Mouse (Mus musculus): ENCODE data around the gene Fbxw4.

Gene Fbxw4

DNA sequence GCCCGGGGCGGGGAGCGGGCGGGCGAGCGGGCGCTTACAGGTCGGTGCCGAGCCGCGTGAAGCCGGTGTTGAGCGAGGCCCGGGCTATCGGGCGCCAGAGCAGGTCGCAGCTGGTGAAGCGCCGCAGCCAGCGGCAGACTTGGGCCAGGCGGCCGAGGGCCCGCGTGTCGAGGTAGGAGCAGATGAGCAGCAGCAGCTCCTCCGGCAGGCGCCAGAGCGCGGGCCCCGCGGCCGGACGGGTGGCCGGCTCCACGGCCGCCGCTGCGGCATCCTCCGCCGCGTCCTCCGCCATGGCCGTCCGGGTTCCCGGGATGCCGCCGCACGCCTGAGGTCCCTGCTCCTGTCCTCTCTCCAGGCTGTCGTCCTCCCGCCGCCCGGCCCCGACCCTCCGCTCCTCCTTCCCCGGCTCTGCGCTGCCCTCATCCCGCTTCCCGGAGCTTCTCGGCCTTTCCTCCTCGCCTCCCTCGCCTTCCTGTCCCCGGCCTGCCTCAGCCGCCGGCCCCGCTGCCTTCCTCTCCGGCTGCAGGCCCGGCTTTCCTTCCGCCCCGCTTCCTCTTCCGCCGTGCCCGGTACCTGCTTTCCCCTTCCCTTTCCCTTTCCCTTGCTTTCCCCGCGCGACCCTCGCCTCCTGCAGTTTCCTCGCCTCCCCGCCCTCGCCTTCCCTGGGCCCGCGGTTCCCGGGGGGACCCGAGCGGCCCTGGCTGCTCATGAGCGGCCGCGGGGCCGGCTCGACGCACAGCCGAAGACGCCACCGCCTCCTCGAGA lies at the start of gene Fbxw4:
Fbxw4 (minus strand) TSS at position 575 of the 765 bp plus-strand sequence.
- peak; percentile 81 for DNase-seq

DNA sequence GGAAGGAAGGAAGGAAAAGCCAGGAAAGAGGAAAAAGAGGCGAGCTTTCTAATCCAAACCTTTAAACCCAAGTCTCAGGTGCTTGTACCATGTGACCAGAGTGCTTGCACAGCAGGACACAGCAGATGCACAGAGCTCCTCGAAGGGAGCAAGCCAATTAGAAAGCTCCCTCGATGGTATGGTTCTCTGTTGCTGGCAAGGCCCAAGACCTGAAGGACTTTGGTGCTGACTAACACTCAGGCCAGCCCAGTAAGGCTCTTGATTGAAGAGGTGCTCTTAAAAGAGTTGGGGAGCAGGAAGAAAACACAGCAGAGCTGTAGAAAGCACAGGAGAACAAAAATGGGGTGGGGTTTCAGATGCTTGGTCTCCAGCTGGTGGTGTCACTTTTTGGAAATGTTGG lies 48.6 kb upstream of the Fbxw4 start:
- no peak for DNase-seq

DNA sequence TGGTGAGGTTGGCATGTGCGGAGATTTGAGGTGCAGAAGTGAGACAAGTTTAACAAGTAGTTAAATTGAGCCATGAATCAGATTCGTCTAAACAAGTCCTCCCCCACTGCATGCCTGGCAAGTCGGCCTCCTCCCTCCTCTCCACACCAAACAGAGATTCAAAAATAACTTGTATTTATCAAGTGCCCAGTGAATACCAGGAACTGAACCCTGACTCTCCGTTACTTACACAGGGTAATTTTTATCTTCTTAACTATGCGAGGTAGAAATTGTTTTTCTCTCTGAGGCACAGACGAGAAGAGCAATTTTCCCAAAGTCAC lies 36.1 kb upstream of the Fbxw4 start:
- DNase-seq: no peak

DNA sequence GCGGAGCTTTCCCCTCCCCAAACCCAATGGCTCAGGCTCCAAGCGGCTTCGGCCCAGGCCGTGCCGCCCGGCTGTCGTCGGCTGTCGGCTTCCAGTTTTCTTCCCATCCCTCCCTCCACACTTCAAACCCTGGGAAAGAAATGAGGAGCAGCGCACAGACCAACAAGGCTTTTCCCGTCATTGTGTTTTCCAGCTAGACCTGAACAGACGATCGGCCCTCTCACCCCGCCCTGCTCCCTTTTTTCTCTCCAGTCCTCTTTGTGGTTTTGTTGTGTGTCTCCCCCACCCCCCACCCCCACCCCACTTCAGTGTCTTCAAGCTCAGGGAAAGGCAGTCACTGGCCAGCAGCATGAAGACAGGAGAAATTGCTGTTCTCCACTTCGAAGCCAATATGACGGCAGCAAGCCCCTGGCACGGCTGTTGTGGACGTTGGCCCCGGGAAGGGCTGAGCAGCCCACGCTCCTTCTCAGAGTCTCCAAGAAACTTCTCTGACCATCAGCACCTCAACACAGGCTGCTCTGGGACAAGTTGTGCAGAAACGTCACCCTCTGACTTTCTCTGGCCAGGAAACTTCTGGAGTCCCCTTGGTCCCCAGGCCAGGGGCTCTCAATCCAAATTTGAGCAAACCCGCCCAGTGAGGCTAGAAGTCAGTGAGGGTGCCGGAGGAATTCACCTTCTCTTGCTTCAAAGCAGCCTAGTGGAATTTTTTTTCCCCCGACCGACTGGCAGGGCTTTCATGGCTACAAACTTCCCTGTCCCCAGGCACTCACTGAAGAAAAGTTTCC lies 35.6 kb upstream of the Fbxw4 start:
- DNase-seq: peak; percentile 20

DNA sequence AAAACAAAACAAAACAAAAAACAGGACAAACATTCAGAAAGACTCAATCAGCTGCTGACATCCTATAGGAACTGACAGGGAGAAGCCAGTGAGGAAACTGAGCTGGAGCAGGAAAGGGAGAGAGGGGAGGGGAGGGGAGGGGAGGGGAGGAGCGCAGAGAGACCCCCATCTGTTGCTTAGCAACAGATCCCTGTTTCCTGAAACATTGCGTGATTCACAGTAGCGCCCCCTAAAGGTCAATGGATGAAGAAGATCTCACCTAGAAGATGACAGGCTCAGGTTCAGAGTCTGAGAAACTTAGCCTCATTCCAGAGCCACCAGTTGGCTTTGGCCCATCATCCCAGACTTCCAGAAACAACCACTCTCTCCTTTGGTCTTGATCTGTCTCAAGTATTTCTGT lies 33.9 kb upstream of the Fbxw4 start:
- no peak for DNase-seq

DNA sequence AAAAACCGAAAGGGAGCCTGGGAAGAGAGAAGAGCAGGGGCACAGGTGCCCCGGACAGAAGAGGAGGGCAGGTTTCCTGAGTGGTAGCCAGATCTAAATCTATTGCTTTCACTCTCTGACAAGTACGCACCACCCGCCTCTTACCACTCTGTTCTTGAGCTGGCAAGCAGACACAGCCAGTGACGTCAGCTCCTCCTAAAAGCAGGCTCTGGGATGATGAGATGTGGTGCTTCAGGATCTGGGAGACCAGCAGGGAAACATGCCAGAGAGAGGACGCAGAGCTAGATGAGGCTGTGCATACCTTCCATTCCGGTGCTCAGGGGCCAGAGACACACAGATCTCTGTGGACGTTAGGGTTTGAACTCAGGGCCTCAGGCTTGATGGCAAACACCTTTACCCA lies 32.1 kb upstream of the Fbxw4 start:
- no peak for DNase-seq

DNA sequence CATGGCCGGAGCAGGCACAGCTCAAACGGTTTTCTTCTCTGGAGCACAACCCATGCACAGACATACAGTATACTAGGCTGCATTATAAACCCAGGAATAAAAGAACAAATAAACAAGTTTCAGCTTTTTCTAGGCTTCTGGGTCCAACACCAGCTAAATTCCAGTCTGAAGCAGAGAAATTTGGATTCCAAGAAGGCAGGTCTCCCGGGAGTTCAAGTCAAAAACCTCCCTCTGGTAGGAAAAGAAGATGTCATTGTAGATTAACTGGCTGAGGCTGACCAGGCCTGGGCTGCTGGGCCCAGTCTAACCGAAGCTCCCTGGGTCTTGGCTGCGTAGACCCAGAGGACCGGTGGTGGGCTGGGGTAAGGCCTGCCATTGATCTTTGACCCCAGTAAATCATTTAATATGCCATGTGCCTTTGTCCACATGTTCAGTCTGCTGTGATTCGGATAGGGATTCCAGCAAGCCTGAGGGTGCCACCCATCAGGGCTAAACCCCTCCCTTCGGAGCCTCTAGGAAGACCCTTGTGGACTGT lies 31.0 kb upstream of the Fbxw4 start:
- DNase-seq: peak; percentile 17

DNA sequence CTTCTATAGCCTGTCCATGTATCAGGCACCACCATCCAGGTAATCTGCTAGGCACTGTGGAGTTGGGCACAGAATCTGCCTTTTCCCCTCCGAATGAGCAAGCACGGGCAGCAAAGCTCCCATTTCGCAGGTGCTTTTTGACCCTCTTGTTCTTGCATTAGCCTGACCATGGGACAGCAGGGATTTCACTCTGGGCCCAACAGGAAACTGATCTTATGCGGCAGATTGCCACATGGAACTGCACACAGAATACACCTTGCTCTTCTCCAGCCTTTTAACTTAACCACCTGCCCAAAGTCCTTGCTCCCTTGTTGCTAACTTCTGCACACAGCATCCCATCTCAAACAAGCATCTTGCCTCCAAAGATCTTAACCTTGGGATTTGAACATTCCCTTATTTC lies 26.9 kb upstream of the Fbxw4 start:
- DNase-seq: no peak

DNA sequence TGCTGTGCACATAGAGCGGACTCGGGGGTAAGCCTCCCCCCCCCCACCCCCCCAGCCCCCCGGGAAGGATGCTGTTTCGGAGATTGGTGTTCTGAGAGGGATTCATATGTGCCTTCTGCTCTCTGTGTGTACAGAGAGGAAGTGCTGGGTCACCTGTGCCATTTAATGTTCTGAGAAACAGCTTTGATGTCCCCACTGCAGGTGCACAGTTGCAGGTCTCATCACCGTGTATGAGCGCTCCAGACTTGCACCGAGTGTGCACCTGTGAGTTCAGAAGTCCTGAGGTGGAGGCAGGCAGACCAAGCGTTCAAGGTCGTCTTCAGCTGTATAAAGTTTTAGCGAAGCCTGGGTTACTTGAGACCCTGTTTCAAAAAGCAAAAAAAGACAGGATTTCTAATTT lies 23.6 kb upstream of the Fbxw4 start:
- no peak for DNase-seq

DNA sequence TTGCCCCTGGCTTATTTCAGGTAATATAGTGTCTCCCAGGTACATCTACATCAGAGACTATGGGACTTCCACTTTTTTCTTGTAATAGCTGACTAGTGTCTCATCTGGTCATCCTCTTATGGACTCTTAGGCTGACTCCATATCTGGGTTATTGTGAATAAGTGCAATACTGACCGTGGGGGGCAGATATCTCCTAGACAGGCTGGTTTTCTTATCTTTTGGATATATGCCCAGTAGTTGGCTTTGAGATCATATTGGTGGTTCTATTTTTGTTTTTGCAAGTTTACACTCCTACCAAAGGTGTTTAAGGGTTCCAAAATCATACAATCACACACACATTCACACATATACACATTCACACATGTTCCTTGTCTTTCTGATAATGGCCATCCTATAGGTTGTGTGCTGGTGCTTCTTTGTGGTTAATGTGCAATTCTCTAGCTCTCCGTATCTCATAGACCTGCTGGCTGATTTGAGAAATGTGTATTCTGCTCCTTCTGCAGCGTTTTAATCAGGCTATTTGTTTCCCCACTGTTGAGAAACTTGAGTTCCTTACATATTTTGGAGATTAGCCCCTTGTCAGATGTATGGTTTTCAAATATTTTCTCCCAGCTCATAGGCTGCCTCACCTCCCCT lies 20.5 kb upstream of the Fbxw4 start:
- no peak for DNase-seq

DNA sequence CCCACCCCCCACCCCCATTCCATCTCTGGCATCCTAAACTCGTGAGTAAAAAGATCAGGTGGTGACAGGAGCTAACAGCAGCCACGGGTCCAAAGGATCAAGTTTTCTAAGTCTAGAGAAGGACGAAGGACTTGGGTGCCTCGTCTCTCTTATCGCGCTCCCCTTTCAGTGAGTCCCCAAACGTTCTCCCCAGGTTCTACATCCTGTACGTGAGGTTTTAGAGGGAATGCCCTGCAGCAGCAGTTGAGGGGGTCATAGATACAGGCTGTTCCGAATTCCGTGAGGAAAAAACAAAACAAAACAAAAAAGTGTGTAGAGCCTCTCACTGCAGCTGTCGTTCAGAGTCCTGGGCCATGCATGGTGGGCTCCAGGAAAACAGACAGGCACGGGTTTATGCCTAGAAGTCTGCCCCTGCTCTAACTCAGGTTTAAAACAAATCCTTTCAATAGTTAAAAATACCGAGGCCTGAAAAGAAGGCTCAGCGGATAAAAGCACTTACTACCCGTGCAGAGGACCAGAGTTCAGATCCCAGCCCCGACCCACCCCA lies 16.7 kb upstream of the Fbxw4 start:
- DNase-seq: no peak

DNA sequence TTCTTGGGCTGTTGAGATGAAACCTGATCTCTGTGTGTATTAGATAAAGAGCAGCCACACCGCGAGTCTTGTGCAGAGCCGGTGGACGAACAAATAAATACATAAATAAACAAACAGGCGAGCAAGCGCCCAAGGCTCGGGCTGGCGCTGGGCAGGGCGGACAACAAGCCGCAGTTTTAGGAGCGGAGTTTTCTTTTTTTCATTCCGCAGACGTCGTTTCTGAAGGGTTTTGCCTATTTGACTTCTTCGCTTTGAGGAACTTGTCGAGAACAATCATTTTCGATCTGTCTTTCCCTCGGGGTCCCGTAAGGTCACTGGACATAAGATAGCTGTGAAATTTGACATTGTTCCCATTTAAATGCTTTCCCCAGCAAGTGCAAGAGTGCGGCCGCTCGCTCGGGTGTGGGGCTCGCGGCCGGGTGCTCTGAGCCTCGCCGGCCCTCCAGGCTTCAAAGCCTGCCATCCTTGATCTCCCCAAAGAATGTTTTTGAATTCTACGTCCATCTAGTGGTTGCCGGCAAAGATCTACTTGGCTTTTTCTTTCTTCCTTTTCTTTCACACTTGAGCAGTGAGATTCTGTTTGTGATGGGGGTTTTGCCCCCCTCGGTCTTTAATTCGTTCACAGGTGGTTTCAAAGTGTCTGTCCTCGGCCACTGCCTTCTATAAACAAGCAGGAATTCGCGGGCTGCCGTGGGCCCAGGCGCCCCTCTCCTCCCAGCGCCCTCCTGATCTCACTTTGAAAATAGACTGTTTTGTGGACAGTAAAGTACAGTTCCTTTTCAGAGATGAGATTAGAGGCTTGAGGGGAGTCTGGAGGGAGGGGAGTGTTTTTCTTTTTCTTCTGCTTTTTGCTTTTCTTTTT lies 15.8 kb upstream of the Fbxw4 start:
- no peak for DNase-seq

DNA sequence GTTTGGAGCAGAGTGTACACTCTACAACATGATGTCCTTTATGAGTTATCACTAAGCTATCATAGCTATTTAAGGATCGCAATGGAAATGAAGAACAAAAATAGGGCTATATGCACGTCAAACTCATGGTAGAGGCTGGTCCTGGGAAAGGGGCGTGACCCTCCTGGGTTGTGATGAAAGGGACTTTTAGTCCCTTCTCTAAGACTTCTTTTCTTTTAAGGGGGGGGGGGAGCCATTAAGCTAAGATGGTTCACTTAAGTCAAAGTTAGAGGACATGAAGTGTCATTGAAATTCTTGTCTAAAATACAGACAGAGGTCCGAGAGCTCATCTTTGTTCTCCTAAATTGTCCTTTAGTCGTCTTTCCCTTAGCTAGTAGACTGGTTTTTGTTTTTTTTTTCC lies 15.1 kb upstream of the Fbxw4 start:
- DNase-seq: no peak

DNA sequence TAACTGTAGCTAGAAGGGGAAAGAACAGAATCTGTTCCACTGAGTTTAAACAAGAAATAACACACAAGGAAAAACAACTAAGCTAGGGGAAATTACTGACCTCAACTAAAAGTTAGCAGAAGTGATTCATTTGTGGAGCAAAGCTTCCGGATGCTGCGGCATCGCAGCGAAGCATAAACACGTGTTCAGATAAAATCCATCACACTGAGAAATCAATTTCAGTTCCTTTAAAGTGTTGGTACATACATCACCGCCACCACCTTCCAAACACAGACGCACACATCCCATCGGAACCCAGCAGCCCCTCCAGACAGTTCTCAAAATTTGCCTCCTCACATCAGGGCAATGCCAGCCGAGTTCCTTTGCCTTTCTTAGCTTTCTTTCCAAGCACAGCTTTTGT lies 12.9 kb upstream of the Fbxw4 start:
- DNase-seq: no peak

DNA sequence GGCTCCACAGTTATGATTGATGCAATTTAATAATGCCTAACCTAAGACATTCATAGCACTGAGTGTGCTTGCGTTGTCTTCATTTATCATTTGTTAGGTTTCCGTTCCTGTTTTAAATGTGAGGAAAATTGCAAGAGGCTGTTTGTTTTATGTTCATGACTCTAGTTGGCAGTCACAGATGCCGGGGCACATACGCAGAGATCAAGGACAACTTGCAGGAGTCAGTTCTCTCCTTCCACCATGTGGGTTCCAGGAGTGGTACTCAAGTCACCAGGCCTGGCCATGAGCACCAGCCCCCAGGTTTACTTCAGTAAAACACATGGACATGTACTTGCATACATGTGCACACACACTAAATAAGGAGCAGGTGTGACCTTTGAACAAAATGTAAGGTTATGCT lies 8.9 kb upstream of the Fbxw4 start:
- DNase-seq: no peak

DNA sequence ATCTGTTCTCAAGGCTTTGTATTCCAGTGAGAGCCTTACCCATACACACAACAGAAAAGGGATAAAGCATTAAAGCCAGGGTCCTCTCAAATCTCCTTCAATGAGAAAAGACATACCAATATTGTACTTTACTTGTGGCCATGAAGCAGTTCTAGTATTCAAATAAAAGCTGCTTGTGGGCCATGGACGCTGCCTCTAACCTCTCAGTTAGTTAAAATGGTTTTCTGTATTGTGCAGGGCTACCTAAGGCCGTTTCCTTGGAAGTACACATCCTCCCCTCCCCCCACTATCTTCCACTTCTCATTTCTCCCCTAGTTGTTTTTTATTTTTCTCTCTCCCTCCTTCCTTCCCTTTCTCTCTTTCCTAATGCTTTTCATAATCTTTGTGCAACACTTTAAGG lies 3.7 kb upstream of the Fbxw4 start:
- no peak for DNase-seq

DNA sequence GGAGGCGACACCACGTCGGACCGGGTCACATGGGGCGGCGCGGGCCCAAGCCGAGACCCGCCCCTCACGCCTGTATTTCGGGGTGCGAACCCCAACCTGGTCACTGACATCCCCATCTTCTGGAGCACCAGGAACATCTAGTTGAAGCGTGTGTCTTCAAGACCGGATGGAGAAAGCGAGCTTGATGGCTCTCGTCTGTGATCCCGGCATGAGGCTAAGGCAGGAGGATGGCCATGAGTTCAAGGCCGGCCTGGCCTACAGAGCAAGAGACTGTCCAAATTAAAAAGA lies 335 bp upstream of the Fbxw4 start:
- DNase-seq: no peak

DNA sequence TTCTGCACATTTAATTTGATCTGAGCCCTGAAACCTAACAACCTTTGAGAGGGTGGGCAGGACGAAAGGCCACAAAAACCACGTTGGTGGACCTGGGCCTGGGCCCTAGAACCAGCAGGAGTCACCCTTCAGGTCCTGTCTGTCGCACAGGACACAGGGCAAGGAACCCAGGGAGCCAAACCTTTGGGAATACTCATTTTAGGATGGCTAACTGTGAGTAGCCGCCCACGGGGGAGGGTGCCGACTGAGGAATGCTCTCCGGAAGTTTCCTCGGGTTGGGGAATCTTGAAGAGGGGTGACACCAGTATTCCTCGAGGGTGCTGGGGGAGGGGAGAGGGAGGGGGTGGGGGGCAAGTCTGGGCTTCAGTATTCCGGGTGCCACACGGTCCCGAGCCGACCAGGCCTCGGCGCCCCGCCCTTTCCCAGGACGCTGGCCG lies 793 bp downstream of the Fbxw4 start:
- no peak for DNase-seq

DNA sequence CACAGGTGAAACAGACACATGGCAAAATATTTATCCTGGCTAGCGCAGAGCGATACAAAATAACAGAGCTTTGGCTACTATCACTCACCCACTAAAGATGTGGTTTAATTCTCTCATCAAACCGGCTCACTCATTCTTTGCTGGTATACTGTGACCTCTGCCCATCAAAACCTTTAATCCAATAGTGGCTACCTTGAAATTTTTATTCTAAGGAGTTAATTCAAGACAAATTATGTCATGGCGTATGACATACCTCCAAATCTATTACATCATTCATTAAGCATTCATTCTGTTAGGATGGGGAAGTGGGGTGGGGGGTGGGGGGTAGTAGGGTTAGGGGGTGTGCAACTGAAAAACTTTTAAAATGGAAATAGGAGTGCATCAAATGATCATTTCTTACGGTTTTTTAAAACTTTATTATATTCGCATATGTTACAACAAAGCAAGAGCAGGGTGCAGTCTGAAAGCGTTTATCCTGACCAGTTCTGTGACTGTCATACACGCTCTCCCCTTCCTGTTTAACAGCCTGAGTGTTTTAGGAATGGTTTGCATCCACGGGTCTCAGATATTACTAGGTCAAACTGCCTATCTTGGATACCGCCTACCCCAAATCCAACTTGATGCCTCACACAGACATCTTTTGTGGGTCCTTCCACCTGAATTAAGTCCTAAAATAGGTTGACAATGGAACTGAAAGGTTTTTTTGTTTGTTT lies 1.4 kb downstream of the Fbxw4 start:
- no peak for DNase-seq

DNA sequence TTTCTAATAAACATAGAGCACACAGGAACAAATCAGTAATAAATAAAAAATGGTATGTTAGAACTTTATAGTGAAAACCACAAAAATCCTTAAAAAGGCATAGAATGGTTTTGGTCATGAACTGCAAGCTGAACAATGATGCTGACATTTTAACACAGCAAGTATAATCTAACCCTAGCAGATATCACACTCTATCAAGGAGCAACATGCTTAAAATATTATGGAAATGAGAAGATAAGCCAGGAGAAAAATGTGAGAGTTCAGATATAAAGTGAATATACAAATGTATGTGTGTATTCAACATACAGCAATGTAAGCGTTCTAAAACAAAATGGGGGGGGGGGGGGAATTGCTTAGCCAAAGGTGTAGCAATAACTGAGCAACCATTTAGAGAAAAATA lies 2.3 kb downstream of the Fbxw4 start:
- DNase-seq: no peak

DNA sequence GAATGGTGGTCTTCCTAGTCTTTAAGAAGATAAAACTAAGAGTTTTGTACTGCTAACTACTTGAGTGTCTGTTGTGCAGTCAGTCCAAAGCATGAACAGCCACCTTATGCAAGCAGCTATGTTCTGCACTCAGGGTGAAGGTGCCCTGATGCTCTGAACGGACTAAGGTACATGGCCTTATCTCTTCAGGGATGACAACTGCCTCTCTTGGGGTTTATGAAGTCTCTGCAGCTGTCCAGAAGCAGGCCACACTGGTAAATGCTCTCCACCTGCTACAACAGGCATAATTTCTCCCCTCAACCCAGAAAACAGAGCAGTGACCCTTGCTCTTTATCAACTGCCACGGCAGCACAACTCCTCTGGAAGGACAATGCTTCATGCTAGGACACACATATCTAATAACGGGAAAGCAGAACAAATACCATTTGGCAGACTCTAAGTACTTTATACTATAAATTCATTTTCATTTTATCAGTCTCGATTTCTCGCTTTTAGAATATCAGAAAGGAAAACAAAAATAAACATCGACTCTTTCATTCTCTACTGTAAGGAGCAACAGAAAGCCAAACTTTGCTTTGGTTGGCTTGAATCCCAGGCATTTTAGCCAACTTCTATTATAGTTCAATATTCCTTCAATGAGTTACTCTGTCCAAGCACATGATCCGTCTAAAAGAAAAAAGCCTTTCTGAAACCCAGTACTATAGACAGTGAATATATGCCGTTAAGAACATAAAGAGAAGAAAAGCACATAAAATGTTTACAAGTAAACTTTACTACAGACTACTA lies 3.1 kb downstream of the Fbxw4 start:
- DNase-seq: no peak

All from kidney, postnatal 10 days (tissue).